Mouse (Mus musculus) cortical plate, adult 2 months (tissue): ENCODE measurements around the gene Hspg2.

Experiments used
- CTCF ChIP-seq: fragments of 200-500 bp; IDR thresholded peaks from 2 replicates; pipeline ENCODE4 v1.5.1; 2011; ENCODE audit warnings: mild to moderate bottlenecking, control low read depth, low read length; ENCODE audit not compliant: insufficient read depth; ENCODE audit errors: extremely low read depth
- POLR2A ChIP-seq: fragments of 200-500 bp; IDR thresholded peaks from 2 replicates; pipeline ENCODE4 v1.6.1; 2011; ENCODE audit warnings: mild to moderate bottlenecking, low read length, control low read depth; ENCODE audit not compliant: insufficient read depth; ENCODE audit errors: extremely low read depth

DNA sequence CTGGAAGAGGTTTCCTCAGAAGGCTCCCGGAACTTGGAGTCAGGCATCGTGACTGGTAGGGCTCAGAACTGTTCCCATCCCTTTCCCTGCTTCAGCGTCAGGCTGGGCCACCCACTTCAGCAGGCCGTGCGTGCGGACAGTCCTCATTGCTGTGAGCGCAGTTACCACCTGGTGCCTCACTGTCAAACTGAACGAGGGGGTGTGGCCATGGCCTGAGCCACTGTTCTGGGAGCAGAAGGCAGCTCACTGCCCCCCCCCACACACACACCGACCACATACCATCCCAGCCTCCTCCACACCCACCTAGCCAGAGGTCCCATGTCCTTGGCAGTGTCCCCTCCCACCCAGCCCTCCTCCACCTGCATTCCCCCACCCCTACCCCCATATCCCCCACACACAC, 101.3 kb downstream of the Hspg2 start:
- TF ChIP-seq CTCF: no peak
- no peak for TF ChIP-seq POLR2A
